Mouse (Mus musculus): Measurements from ENCODE around the gene Serpina3a.
"Not testable (repeated sequence)": the region's sequence is repeated elsewhere in the genome, so short reads cannot be mapped to it uniquely, and the experiment has no call there.

Serpina3a gene

DNA sequence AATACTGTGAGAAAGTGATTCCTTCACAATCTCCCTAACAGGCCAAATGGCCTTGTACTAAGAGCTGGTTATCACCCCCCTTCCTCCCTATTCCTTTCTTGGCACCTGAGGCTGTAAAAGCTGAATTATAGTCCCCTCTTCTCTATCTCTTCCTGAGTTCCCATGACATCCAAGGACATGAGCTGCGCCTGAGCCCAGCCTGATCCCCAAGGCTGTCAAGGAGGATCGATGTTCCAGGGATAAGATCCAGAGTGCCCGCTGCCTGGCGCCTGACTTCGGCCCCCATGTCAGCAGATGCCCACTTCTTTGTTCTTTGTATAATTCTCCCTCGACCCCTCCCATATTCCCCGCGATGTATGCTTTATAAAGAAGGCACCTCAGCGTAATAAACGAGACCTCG lies at the start of gene Serpina3a:
TSS of gene Serpina3a (plus strand) at position 392 of the 400 bp plus-strand sequence.
- not testable (repeated sequence) for DNase-seq (ENCODE audit: low spot score in 2 of 2)

GRCm38 (mm10) chr12:104064532-104064931 lies 48.0 kb upstream of the Serpina3a start:
- DNase-seq (ENCODE audit: low spot score in 2 of 2) = no peak

- no peak for DNase-seq (ENCODE audit: low spot score in 2 of 2)
Observed at GRCm38 (mm10) chr12:104064996-104065395, 47.5 kb upstream of the Serpina3a start.

DNA sequence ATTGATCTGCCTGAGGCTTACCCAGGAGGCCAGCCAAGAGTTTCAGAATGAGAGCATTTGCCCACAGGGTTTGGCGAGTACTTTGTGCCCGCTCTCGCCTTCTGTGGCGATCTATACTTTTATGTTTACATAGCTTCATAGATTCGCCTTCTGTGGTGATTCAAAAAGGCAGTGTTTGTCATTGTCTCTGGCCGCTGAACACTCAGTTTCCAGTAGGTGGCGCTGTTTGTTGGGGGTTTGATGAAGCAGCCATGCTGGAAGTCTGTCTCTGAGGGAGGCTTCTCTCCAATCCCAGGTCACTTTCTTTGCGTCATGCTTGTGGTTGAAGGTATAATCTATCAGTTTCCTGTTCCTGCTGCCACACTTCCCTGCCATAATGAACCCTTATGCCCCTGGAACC lies 46.3 kb upstream of the Serpina3a start:
- DNase-seq (ENCODE audit: low spot score in 2 of 2) = peak in 1 of 2 experiments; percentile 26

GRCm38 (mm10) chr12:104067549-104067948 lies 45.0 kb upstream of the Serpina3a start:
- no peak for DNase-seq (ENCODE audit: low spot score in 2 of 2)

- DNase-seq (ENCODE audit: low spot score in 2 of 2) = peak in 1 of 2 experiments; percentile 40
Observed at GRCm38 (mm10) chr12:104069620-104070019, 42.9 kb upstream of the Serpina3a start.

- no peak for DNase-seq (ENCODE audit: low spot score in 2 of 2)
Observed at GRCm38 (mm10) chr12:104071708-104072107, 40.8 kb upstream of the Serpina3a start.

DNA sequence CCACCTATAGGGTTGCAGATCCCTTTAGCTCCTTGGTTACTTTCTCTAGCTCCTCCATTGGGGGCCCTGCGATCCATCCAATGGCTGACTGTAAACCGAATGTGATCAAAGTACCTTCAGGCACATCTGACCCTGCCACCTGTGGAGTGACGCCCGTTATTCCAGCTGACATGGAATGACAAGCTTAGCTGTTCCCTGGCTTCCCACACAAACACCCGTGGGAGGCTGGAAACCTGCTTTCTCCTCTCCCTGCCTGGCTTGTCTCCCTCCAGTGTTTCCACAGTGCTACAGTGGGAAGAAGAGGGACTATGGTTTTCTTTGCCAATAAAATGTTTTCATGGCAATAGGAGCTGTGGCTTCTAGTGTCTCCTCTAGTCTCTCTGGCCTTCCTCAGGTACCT lies 40.2 kb upstream of the Serpina3a start:
- no peak for DNase-seq (ENCODE audit: low spot score in 2 of 2)

DNA sequence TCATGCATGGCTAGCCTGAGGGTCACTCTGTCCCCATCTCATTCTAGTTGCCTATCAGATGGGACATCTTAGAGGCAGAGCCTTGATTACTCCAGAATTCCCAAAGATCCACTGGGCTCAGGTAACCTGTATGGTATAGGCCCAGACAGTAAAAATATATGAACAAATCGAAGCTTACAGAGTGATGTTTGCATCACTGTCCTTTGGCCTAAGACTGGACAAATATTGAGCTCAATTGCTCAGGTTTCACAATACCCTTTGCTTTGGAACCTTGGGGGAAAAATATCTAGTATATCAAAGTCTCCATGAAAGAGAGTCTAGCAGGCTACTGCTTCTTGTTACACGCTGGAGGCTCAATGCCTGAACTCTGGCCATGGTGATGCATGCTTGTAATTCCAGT lies 22.4 kb upstream of the Serpina3a start:
- no peak for DNase-seq (ENCODE audit: low spot score in 2 of 2)

- DNase-seq (ENCODE audit: low spot score in 2 of 2) = no peak
Observed at GRCm38 (mm10) chr12:104091303-104091702, 21.2 kb upstream of the Serpina3a start.

- no peak for DNase-seq (ENCODE audit: low spot score in 2 of 2)
Observed at GRCm38 (mm10) chr12:104100768-104101167, 11.8 kb upstream of the Serpina3a start, which contains the start of gene Serpina5. Gene Serpina5, plus strand, starts transcription at chr12:104101113.

GRCm38 (mm10) chr12:104105847-104106246 lies 6.7 kb upstream of the Serpina3a start:
- DNase-seq (ENCODE audit: low spot score in 2 of 2) = no peak

DNA sequence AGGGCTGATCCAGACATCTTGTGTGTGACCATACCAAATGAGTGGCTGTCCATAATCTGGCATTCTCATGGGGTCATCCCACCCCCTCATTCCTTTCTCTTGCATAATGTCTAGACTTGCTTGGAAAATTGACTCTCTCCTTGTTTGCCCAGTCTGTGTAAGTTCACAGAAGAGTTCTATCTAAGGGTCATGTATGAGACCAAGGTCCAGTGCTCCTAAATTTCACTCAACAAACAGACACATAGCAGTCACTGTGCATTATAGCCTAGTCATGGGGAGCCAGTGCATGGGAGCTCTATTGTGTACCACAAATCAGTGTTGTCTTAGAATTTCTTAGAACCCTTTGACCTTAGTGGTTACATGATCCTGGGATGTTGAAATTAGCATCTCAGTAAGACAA lies 5.6 kb upstream of the Serpina3a start:
- no peak for DNase-seq (ENCODE audit: low spot score in 2 of 2)

DNA sequence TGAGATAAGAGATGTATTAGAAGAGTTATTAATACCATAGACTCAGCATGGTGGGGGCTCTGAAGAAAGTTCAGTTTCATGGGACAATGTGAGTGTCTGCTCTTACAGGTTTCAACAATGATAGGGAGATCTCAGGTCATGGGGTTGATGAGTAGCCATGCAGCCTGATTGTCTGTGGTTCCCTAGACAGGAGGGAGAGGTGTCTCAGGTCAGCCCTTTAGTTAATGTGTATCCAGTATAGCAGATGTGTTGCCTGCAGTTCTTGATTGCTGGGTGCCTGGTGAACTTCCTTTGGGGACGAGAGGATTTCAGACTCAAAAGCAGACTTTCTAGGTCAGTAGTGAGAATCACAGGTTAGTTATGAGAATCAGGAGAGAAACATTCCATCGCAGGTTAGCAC lies 4.0 kb upstream of the Serpina3a start:
- DNase-seq (ENCODE audit: low spot score in 2 of 2) = no peak

DNA sequence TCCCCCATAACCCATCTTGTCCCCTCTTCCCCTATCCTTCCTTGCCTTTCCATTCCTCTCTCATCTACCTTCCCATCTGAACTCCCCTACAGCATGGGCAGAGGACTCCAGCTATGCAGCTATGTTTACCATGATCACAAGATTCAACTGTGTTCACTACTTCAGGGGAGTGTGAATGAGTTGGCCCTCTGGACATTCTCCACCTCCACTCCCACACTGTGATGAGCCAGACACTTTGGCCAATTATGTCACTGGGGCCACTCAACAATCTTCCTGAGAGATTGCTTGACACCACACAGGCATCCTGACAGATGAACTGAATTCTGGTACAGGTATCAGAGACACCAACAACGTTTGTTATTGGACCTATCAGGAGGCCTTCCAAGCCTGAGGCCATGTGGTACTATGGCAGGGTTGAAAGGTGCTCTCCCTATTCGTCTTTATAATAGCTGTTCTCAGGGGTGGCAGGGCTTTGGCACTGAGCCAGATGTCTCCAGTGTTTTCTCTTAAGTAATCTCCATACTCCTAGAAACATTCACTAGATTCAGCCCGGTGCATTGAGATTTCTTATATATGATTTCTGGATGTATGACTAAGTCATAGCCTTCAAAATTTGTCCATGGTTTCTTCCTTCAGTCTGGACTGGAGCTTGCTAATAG lies 2.5 kb downstream of the Serpina3a start:
- no peak for DNase-seq (ENCODE audit: low spot score in 2 of 2)

DNA sequence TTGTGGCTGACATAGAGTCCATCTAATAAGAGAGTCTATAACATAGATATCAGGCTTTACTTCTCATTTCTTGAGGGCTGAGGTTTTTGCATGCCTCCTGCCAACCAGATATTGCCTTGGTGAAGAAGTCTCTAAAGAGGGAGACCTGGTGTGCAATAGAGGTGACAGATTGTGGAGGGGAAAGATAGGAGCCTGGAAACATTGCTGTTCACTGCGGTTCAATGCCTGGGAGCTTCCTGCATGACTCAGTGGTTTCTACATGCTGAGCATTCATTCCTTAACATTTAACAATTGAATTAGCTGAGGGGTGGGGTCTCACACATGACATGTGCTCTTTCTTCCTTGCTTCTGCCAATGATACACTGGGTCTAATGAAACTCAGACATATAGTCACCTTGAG lies 10.6 kb downstream of the Serpina3a start:
- no peak for DNase-seq (ENCODE audit: low spot score in 2 of 2)

- DNase-seq (ENCODE audit: low spot score in 2 of 2) = no peak
Observed at GRCm38 (mm10) chr12:104123996-104124395, 11.5 kb downstream of the Serpina3a start.

DNA sequence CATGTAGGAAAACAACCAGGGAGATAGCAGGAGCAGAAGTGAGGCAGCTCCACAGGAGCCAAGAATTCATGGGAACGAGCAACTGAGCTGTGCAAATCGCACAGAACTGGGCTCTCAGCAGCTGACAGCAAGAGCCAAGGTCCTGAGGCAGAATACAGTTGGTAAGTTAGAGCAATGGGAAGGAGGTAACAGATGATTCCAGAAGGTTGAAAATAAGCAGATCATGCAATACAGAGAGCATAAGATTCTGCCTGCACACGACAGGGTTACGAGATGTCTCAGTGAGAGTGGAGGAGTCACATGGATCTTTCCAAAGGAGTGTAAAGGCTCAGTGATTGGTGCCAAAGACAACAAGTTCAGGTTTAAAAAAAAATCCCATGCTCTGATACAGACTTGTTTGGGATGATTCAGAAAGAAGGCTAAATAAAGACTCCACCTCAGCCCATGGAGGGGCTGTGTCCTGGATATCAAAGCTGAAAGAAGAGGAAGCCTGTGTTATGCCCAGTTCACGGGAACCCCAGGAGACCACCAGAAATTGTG lies 12.6 kb downstream of the Serpina3a start:
- DNase-seq (ENCODE audit: low spot score in 2 of 2) = no peak

- DNase-seq (ENCODE audit: low spot score in 2 of 2) = no peak
Observed at GRCm38 (mm10) chr12:104127696-104128095, 15.2 kb downstream of the Serpina3a start, which contains the start of gene Serpina3b. Gene Serpina3b, plus strand, starts transcription at chr12:104127996.

- DNase-seq (ENCODE audit: low spot score in 2 of 2) = no peak
Observed at GRCm38 (mm10) chr12:104131041-104131440, 18.5 kb downstream of the Serpina3a start.

GRCm38 (mm10) chr12:104138216-104138615 lies 25.7 kb downstream of the Serpina3a start:
- no peak for DNase-seq (ENCODE audit: low spot score in 2 of 2)

GRCm38 (mm10) chr12:104140543-104141103 lies 28.1 kb downstream of the Serpina3a start:
- DNase-seq (ENCODE audit: low spot score in 2 of 2) = no peak

DNA sequence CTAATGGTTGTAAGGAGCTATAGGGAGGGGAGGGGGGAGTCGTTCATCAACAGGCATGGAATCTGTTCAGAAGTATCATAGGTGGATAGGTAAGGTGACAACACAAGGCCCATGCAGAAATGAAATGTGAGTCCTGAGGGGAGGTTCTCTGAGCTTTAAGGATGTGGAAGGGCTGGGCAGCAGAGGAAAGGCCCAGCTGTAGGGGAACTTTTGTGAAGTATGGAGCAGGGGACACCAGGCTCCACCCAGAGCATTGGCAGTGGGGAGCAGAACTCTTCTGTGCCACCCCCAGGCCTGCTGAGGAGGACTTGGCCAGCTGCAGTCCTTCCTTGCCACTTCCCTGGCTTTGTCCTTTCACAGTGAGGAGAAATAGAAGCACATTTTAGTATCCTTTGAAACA lies 29.0 kb downstream of the Serpina3a start:
- no peak for DNase-seq (ENCODE audit: low spot score in 2 of 2)

Data from spleen, postnatal 14 days (tissue).